Mouse (Mus musculus) retina, adult 2 months (tissue): ENCODE measurements around the gene Nxnl1.
"Not testable (repeated sequence)": the region's sequence is repeated elsewhere in the genome, so short reads cannot be mapped to it uniquely, and the experiment has no call there.

Source experiments
- DNase-seq: peaks from one replicate; pipeline ENCODE4 v3.0.0-alpha.2; 2012; ENCODE audit warnings: low read depth, low spot score

Gene Nxnl1

DNA sequence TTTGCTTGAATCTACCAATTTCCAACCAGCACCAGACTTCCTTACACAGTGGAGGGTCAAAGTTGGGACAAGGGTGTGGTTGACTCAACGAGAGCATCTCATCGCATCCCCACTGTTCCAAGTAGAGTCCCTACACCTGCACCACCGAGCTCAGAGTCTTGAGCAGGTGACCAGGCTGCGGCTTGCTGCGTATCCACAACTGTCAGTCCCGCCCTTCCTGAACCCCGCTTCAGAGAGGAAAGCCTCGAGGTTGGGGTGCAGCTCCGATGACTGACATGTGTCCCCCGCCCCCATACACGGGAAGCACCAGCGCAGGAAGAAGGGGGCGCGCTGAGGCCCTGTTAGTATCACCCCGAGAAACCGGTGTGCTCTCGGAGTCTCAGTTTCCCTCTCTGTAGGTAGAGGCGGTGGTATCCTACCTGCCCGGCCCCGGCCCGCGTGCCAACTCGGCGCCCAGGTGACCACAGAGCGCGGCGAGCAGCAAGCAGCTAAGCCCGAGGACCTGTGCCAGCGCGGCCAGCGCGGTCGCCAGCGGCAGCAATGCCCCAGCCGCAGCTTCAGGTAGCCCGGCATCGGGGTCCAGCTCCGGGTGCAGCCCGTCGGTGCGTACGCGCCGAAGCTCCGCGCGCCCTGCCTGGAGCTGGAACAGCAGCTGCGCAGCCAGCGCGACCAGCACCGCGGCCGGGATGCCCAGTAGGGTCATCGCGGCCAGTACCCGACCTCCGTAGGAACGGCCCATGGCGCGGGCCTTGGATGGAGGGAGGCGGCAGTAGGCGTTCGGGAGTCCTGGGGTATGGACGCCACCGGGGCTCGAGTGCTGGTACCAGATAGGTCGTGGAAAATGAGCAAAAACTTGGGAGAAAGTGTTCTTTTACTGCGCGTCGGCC lies 8.1 kb downstream of the Nxnl1 start, which contains the start of gene Tmem221:
Gene Tmem221 (minus strand): TSS at position 801 of the 887 bp plus-strand sequence.
- DNase-seq = no peak

GRCm38 (mm10) chr8:71554644-71555043 lies 11.8 kb downstream of the Nxnl1 start:
- DNase-seq = no peak

GRCm38 (mm10) chr8:71554001-71554400 lies 12.4 kb downstream of the Nxnl1 start:
- no peak for DNase-seq

GRCm38 (mm10) chr8:71552770-71553169 lies 13.6 kb downstream of the Nxnl1 start:
- no peak for DNase-seq

- DNase-seq = no peak
Measured at GRCm38 (mm10) chr8:71550754-71551153, 15.6 kb downstream of the Nxnl1 start.

- DNase-seq = no peak
Measured at GRCm38 (mm10) chr8:71547590-71547989, 18.8 kb downstream of the Nxnl1 start.

DNA sequence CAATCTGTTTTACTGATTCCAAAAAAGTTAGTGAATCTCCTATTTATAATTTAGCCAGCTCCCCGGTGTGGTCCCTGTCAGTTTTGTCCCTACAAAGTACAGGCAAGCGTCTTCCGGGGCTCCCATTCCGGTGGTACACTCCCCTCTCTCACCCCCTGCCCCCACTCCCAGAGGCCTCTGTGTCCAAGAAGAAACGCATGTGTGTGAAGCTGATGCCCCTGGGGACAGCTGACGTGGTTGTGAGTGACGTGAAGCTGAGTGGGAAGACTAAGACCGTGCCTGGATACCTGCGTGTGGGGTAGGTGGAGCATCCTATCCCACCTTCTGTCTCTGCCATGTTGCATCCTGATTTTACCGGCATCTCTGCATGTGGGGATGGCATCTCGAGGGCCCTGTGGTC lies 21.3 kb downstream of the Nxnl1 start:
- no peak for DNase-seq

GRCm38 (mm10) chr8:71543755-71544154 lies 22.6 kb downstream of the Nxnl1 start:
- no peak for DNase-seq

GRCm38 (mm10) chr8:71542632-71543343 lies 23.6 kb downstream of the Nxnl1 start, which contains the start of gene Mvb12a:
Gene Mvb12a, plus strand, starts transcription at chr8:71542922.
- DNase-seq = peak; percentile 98

- DNase-seq = peak; percentile 28
Measured at GRCm38 (mm10) chr8:71537028-71537867, 29.2 kb downstream of the Nxnl1 start, which contains the start of gene Bst2. Gene Bst2, minus strand, starts transcription at chr8:71537456.

GRCm38 (mm10) chr8:71535663-71536062 lies 30.7 kb downstream of the Nxnl1 start:
- DNase-seq = no peak

DNA sequence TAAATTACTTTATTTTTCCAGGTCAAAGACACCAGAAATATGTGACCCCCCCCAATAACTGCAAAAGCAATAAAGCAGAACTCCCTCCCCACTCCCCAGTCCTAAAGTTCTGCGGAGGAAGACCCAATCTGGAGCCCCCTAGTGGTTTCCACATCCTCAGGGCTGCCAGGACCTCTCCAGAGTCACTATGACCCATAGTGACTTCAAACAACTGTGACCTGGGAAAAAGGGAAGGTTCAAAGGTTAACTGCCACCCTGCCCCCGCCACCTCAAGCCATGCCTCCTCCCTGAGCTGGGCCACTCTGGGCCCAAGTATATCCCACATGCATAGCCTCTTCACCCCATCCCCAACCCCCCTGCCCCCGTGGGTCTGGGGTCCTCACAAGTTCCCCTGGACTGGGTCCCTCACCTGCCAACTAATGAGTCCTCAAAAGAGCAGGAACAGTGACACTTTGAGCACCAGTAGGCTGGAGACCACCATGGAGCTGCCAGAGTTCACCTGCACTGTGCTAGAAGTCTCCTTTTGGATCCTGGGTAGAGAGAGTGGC lies 32.1 kb downstream of the Nxnl1 start:
- no peak for DNase-seq

DNA sequence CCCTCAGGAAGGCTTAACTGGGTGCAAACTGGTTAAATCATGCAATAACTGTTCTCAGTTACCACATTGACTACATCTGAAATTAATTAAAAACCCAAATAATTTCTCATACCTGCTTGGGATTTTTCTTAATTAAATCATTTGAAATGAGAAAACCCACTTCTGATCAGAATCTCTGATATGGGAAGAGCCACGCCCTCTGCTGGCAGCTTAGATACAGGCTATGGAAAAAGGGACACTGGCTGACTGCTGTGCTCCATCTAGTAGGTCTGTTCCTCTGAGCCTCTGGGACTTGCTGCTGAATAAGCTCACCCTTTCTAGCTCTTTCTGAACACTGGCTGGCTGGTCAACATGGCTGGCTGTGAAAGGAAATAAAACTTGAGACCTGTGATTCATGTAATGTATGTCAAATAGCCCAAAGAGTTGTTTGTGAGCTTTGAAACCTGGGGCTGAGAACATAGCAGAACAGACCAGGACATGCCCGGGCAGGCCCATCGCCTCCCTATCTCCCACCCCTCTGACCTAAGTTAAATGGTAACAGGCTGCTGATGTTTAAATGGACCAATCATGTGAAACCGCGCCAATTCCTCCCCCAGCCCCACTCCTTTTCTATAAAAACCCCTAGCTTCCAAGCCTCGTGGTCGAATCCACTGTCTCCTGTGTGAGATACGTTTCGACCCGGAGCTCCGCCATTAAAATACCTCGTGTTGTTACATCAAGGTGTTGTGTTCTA lies 35.5 kb downstream of the Nxnl1 start:
- not testable (repeated sequence) for DNase-seq

- no peak for DNase-seq
Measured at GRCm38 (mm10) chr8:71528362-71529073, 37.9 kb downstream of the Nxnl1 start.

- DNase-seq = no peak
Measured at GRCm38 (mm10) chr8:71527162-71527870, 39.1 kb downstream of the Nxnl1 start.

- DNase-seq = no peak
Measured at GRCm38 (mm10) chr8:71526272-71526671, 40.1 kb downstream of the Nxnl1 start.

- DNase-seq = no peak
Measured at GRCm38 (mm10) chr8:71525226-71526050, 41.0 kb downstream of the Nxnl1 start, which contains the start of gene Ccdc194. Gene Ccdc194, minus strand, starts transcription at chr8:71525711.

GRCm38 (mm10) chr8:71521634-71522033 lies 44.8 kb downstream of the Nxnl1 start:
- DNase-seq = peak; percentile 72
